Mouse (Mus musculus) bone marrow macrophage, adult 2 months (primary cell): ENCODE measurements around the gene Ubtd2.

Source experiments
- CTCF ChIP-seq: IDR thresholded peaks from 2 replicates; pipeline ENCODE4 v1.5.1; 2012; ENCODE audit warnings: low read depth, mild to moderate bottlenecking, low read length, moderate library complexity
- POLR2A ChIP-seq: IDR thresholded peaks from 2 replicates; pipeline ENCODE4 v1.6.1; 2012; ENCODE audit warnings: mild to moderate bottlenecking, low read depth, low read length, borderline replicate concordance

- TF ChIP-seq POLR2A: no peak
- no peak for TF ChIP-seq CTCF
Observed at GRCm38 (mm10) chr11:32516916-32517712, 61.9 kb downstream of the Ubtd2 start.
